Mouse (Mus musculus) E14TG2a.4 (cell line): ENCODE data around the gene Dnttip2.

Source experiments
- H3K27me3 ChIP-seq: 2 replicates; pipeline ENCODE4 v1.6.1; 2014; ENCODE audit warnings: low read length, control low read depth; ENCODE audit not compliant: insufficient read depth
- H3K36me3 ChIP-seq: 2 replicates; pipeline ENCODE4 v1.6.1; 2014; ENCODE audit warnings: low read length, control low read depth; ENCODE audit not compliant: insufficient read depth
- H3K4me1 ChIP-seq: replicated peaks from 2 replicates; pipeline ENCODE4 v1.6.1; 2014; ENCODE audit warnings: low read depth, low read length, control low read depth
- H3K4me3 ChIP-seq: replicated peaks from 2 replicates; pipeline ENCODE4 v1.5.1; 2014; ENCODE audit warnings: mild to moderate bottlenecking, low read length
- H3K9me3 ChIP-seq: 2 replicates; pipeline ENCODE4 v1.6.1; 2014; ENCODE audit warnings: low read length, control low read depth
- CTCF ChIP-seq: conservative IDR thresholded peaks from 2 replicates; pipeline ENCODE4 v1.5.1; 2014; ENCODE audit warnings: low read length
- NANOG ChIP-seq: IDR thresholded peaks from 2 replicates; pipeline ENCODE4 v1.6.1; 2014; ENCODE audit warnings: borderline replicate concordance, low read length, mixed read lengths
- POU5F1 ChIP-seq: IDR thresholded peaks from 2 replicates; pipeline ENCODE4 v1.6.1; 2014; ENCODE audit warnings: low read length, borderline replicate concordance

Gene Dnttip2

DNA sequence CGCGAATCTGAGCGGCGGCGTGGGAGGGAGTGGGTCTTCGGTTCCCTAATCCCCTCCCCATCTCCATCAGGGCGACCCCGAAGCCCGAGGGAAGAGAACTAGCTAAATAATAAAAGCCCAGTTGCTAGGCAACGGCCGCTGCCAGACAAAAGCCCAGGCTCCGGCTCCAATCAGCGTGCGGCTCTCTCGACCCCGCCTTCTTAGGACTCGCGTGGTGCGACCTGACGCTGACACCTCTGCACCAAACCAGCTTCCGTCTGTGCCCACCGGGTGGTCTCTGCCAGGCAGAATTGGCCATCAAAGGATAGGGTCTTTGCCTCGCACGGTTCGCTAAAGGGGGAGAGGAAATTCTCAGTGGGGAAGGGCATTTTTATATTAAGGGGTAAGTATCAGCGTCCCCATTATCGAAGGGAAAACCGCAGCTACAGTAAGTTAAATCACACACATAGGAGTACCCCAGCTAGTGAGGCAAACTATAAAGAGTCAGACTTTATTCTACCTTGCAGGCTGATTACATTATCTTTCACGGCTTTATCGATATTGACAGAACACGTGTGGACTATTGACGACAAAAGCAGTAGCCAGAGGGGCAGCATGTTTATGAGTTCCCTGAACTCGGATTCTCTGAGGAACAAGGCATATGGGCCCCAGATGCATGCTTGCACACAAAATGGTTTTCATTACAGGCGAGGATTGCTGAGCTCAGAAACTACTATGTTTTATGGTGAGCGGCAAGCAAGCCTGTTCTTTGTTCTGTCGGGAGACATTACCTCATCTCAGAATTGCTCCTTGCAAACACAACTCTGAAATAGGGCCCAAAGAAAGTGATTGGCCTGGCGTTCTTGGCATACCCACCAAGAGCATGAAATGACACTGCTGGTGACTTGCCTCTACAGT lies 20.0 kb downstream of the Dnttip2 start, which contains the start of gene Bcar3:
TSS of gene Bcar3 (plus strand) at position 183 of the 897 bp plus-strand sequence.
- no peaks in the 10 kb centered on the region for H3K27me3 ChIP-seq
- peaks cover 67% of the 10 kb centered on the region for H3K4me1 ChIP-seq
- peak within 1 kb of the TSS; percentile 94 for H3K4me3 ChIP-seq
- no peaks in the 10 kb centered on the region for H3K36me3 ChIP-seq
- H3K9me3 ChIP-seq = no peaks in the 10 kb centered on the region
- no peak for TF ChIP-seq CTCF
- no peak for TF ChIP-seq POU5F1
- no peak for TF ChIP-seq NANOG

DNA sequence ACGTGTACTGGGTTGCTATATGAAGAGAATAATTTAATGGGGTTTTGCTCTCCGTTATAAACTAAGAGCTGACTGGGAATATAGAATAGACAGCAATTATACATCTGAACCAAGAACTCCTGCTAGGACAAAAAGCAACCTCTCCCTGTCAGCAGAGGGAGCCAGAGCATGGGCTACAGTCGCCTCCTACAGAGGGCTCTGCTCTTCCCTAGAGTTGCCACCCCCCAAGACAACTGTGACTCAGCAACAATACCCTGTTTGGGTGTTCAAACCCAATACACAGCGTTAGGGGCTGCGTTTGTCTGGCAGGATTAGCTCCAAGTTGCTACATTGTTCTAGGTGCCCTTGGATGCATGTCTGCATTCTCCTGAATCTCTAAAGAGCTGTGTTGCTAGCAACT lies 21.3 kb downstream of the Dnttip2 start:
- TF ChIP-seq CTCF (peak; percentile 54), POU5F1 (no peak)
- Histone ChIP-seq H3K4me3 (no peak overlapping the region), H3K36me3 (no peaks in the 10 kb centered on the region), H3K4me1 (peaks cover 66% of the 10 kb centered on the region), H3K9me3 (no peaks in the 10 kb centered on the region), H3K27me3 (no peaks in the 10 kb centered on the region; the same call in 1 of the 2 replicates)

DNA sequence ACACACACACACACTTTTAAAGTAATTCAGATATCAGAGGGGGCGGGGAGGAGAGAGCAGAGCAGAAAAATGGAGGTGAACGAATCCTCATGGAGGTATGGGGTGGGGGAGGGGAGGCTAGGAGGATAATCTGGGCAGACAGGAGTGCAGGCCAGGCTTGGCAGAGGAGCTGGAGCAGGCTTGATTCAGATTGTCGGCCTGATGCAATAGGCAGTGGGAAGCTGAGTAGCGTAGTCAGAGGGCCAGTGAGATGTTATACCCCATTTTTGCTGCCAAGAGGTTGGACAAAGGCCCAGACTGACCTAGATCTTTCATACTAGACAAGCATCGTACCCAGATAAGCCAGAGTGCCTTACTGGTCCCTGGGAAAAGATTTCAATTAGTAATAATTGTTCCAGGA lies 22.8 kb downstream of the Dnttip2 start:
- Histone ChIP-seq H3K4me3 (no peak overlapping the region), H3K36me3 (no peaks in the 10 kb centered on the region), H3K9me3 (no peaks in the 10 kb centered on the region), H3K27me3 (no peaks in the 10 kb centered on the region; the same call in 1 of the 2 replicates), H3K4me1 (peaks cover 56% of the 10 kb centered on the region)
- TF ChIP-seq CTCF (no peak), POU5F1 (no peak), NANOG (no peak)

DNA sequence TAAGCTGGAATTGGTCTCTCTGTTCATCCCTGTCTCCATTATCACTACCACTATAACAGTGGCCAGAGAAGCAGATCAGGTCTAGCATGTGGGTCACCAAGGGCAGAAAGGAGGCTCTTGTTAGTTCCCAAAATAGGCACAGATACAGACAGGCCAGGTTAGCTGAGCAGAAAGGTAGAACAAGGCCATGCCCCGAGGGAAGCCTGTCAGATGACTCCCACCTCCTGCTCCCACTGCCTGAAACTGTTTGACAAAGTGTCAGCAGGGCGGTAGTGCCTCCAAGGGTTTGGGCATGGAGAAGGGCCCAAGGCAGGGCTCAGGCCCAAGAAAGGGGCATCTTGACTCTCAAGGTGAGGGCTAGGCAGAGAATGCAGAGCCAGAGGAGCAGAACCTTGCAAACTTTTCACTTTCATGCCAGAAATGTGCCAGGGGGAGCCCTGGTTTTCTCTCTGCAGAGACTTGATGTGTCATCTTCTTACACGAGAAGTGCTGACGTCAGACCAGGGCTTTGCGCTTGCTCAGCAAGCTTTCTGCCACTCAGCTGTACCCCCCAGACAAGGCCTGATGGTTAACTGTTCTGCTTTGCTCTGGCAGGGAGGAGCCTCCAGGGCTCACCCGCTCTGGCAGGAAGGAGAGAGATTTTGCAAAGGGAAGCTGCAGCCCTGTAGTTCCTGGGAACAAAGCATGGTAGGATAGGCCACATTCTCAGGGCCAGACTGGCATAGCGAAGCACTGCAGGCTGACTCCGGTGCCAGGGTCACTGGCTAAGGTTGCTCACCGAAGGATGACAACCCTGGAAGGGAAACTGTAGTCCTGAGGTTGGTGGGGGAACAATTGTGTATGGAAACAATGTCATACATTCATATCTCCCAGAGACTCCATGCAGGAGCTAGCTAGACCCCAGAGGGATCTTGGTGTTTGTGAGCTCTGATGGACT lies 27.1 kb downstream of the Dnttip2 start:
- TF ChIP-seq NANOG (no peak), POU5F1 (no peak), CTCF (no peak)
- no peaks in the 10 kb centered on the region; the same call in 1 of the 2 replicates for H3K27me3 ChIP-seq

DNA sequence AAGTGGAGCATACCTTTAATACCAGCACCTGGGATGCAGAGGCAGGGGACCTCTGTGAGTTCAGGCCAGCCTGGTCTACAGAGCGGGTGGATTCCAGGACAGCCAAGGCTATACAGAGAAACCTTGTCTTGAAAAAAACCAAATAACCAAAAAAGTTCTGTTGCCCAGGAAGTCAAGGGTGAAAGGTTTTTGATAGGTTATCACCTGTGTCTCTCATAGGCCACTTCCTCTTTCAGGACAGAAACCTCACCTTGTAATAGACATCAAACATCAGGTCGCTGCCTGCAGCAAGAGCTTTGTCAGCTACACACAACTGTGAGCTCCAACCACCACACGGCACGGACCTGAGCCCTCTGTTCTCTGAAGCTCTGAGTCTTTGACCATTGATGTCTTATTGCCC lies 30.4 kb downstream of the Dnttip2 start:
- Histone ChIP-seq H3K9me3 (no peaks in the 10 kb centered on the region; the same call in 1 of the 2 replicates), H3K4me1 (peaks cover 15% of the 10 kb centered on the region), H3K4me3 (no peak overlapping the region), H3K36me3 (no peaks in the 10 kb centered on the region), H3K27me3 (no peaks in the 10 kb centered on the region; the same call in 1 of the 2 replicates)
- TF ChIP-seq POU5F1 (no peak), CTCF (no peak), NANOG (no peak)

More for the DNA sequence above, 27.1 kb downstream of the Dnttip2 start:
- H3K4me1 ChIP-seq = peaks cover 30% of the 10 kb centered on the region
- H3K9me3 ChIP-seq = no peaks in the 10 kb centered on the region
- no peak overlapping the region for H3K4me3 ChIP-seq
- H3K36me3 ChIP-seq = no peaks in the 10 kb centered on the region

DNA sequence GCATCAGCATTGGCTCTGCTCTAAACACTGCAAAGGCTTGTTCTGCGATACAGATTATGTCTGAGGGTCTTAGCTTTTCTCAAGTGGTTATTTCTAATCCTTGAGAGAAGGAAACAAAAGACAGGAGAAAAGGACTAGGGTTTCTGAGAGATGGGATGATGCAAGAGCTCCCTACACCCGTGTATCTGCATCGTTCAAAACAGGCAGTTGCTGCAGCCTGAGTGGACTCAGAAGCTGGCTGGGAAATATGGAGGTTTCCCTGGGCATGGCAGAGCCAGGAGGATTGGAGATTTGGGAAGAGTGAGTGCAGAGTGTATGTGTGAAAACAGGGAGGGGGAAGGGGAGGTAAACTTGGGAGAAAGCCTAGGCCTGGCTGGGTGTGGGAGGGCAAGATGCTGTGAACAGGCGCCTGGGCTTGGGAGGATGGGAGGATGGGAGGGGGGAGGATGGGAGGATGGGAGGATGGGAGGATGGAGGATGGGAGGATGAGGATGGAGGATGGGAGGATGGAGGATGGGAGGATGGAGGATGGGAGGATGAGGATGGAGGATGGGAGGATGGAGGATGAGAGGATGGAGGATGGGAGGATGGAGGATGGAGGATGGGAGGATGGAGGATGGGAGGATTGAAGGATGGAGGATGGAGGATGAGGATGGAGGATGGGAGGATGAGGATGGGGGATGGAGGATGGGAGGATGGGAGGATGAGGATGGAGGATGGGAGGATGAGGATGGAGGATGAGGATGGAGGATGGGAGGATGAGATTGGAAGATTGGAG lies 33.9 kb downstream of the Dnttip2 start:
- no peaks in the 10 kb centered on the region for H3K36me3 ChIP-seq
- TF ChIP-seq CTCF (no peak), NANOG (no peak), POU5F1 (no peak)
- no peak overlapping the region for H3K4me3 ChIP-seq
- H3K27me3 ChIP-seq = no peaks in the 10 kb centered on the region
- no peaks in the 10 kb centered on the region; the same call in 1 of the 2 replicates for H3K9me3 ChIP-seq
- peaks cover 31% of the 10 kb centered on the region for H3K4me1 ChIP-seq

DNA sequence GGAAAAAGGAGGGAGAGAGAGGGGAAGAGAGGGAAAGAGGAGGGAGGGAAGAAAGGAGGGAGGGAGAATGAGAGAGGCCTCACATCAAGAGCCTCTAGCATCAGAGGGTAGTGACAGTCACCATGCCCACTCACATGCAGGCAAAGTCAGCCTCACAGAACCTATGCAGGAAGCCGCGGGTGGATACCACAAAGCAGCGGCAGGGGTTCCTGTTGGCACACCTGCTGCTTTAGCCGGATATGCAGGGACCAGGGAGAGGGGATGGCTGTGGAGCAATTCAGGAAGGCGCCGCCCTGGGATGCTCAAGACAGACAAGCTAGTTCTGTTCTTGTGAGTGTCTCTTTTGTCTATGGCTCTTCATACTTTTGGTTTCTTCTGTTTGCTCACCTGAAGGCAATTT lies 34.8 kb downstream of the Dnttip2 start:
- TF ChIP-seq POU5F1 (0 out of 2 replicates have a peak, but pooled peaks have one; percentile 30), NANOG (no peak)

More for the DNA sequence above, 34.8 kb downstream of the Dnttip2 start:
- no peaks in the 10 kb centered on the region for H3K27me3 ChIP-seq
- H3K4me1 ChIP-seq = peaks cover 37% of the 10 kb centered on the region
- no peaks in the 10 kb centered on the region for H3K36me3 ChIP-seq
- H3K9me3 ChIP-seq = no peaks in the 10 kb centered on the region; the same call in 1 of the 2 replicates
- H3K4me3 ChIP-seq = no peak overlapping the region
